Mouse (Mus musculus) hindbrain, embryonic 11.5 days (tissue): ENCODE results near the gene Abca2. TPM values are rescaled to one million over a fixed set of nuclear protein-coding genes. Genes with fewer than 3 reads are reported as not detected.
A peak's percentile ranks its signal among the peaks of the same experiment; 100 is the strongest.

Experiments used
- ATAC-seq: fragments of 200-750 bp; cut with Nextera tagmentation; 2 replicates; pipeline ENCODE4 v1.8.0; 2017; ENCODE audit warnings: mild to moderate bottlenecking, moderate TSS enrichment, moderate library complexity; ENCODE audit not compliant: low FRiP score
- DNase-seq: peaks from one replicate; pipeline ENCODE4 v3.0.0-alpha.2; 2015; ENCODE audit warnings: low spot score
- H3K27ac ChIP-seq: fragments of 300-500 bp; sonication (generic); 2 replicates; pipeline ENCODE4 v1.5.1; 2014; ENCODE audit warnings: mild to moderate bottlenecking, low read depth, low read length
- H3K27me3 ChIP-seq: fragments of 300-500 bp; sonication (generic); 2 replicates; pipeline ENCODE4 v1.6.1; 2014; ENCODE audit warnings: mild to moderate bottlenecking, low read length, moderate library complexity, mixed read lengths; ENCODE audit not compliant: control insufficient read depth, insufficient read depth
- H3K36me3 ChIP-seq: fragments of 300-500 bp; sonication (generic); 2 replicates; pipeline ENCODE4 v1.6.1; 2014; ENCODE audit warnings: mild to moderate bottlenecking, low read length, moderate library complexity, mixed read lengths; ENCODE audit not compliant: control insufficient read depth, insufficient read depth
- H3K4me1 ChIP-seq: fragments of 300-500 bp; sonication (generic); replicated peaks from 2 replicates; pipeline ENCODE4 v1.6.1; 2014; ENCODE audit warnings: low read length, mixed read lengths; ENCODE audit not compliant: control insufficient read depth, insufficient read depth
- H3K4me2 ChIP-seq: fragments of 300-500 bp; sonication (generic); replicated peaks from 2 replicates; pipeline ENCODE4 v1.6.1; 2014; ENCODE audit warnings: mild to moderate bottlenecking, low read depth, low read length
- H3K4me3 ChIP-seq: fragments of 300-500 bp; sonication (generic); 2 replicates; pipeline ENCODE4 v1.5.1; 2014; ENCODE audit warnings: low read depth, low read length
- H3K9ac ChIP-seq: fragments of 300-500 bp; sonication (generic); 2 replicates; pipeline ENCODE4 v1.6.1; 2014; ENCODE audit warnings: low read depth, low read length
- H3K9me3 ChIP-seq: fragments of 300-500 bp; sonication (generic); 2 replicates; pipeline ENCODE4 v1.6.1; 2016; ENCODE audit warnings: low read length; ENCODE audit not compliant: control insufficient read depth
- WGBS: fragments of 180-500 bp; shearing (Covaris S2); extraction: QIAGEN DNeasy Blood & Tissue Kit; methylation state at CpG from one replicate; pipeline ENCODE4 v1.1.7; 2014; 5-methylcytosine and 5-hydroxymethylcytosine counted together
- polyA plus RNA-seq: library from polyadenylated mRNA; unstranded; fragments of >200 nt; fragmentation: Nextera tagmentation; extraction: Ambion mirVana; gene quantifications from 2 replicates; pipeline ENCODE4 v1.2.1, GENCODE M21; 2014

Abca2 gene
- polyA plus RNA-seq, 1 experiment from 2014 or later: 3.7 TPM

GRCm38 (mm10) chr2:25479551-25480311, 51.2 kb downstream of the Abca2 start:
- Histone ChIP-seq H3K4me2 (no peak overlapping the region), H3K4me1 (no peaks in the 10 kb centered on the region), H3K27ac (no peak overlapping the region), H3K9ac (no peak overlapping the region), H3K36me3 (no peaks in the 10 kb centered on the region), H3K9me3 (no peaks in the 10 kb centered on the region), H3K4me3 (no peak overlapping the region), H3K27me3 (no peaks in the 10 kb centered on the region)
- DNase-seq (no peak), ATAC-seq (no peak)
- 77% methylated on average over 10 of the region's 10 CpGs for WGBS

- no peaks in the 10 kb centered on the region for H3K4me1 ChIP-seq
- no peaks in the 10 kb centered on the region for H3K36me3 ChIP-seq
- 100% methylated on average over 1 of the region's 1 CpGs for WGBS
- no peak overlapping the region for H3K9ac ChIP-seq
- H3K27me3 ChIP-seq: no peaks in the 10 kb centered on the region
- no peak overlapping the region for H3K4me2 ChIP-seq
- ATAC-seq: no peak
- H3K27ac ChIP-seq: no peak overlapping the region
- DNase-seq: no peak
- H3K9me3 ChIP-seq: no peaks in the 10 kb centered on the region
- H3K4me3 ChIP-seq: no peak overlapping the region
Observed at GRCm38 (mm10) chr2:25480541-25480940, 52.0 kb downstream of the Abca2 start.

GRCm38 (mm10) chr2:25482969-25483368, 54.5 kb downstream of the Abca2 start:
- H3K9me3 ChIP-seq: no peaks in the 10 kb centered on the region
- no peaks in the 10 kb centered on the region for H3K36me3 ChIP-seq
- H3K4me3 ChIP-seq: no peak overlapping the region
- no peaks in the 10 kb centered on the region for H3K4me1 ChIP-seq
- H3K9ac ChIP-seq: no peak overlapping the region
- no peak for ATAC-seq
- WGBS: 25% methylated on average over 7 of the region's 7 CpGs
- no peaks in the 10 kb centered on the region for H3K27me3 ChIP-seq
- no peak overlapping the region for H3K27ac ChIP-seq
- no peak overlapping the region for H3K4me2 ChIP-seq
- peak; percentile 47 for DNase-seq

- Histone ChIP-seq H3K36me3 (no peaks in the 10 kb centered on the region), H3K9me3 (no peaks in the 10 kb centered on the region), H3K4me1 (no peaks in the 10 kb centered on the region), H3K27ac (no peak overlapping the region), H3K9ac (no peak overlapping the region), H3K4me3 (no peak overlapping the region), H3K27me3 (no peaks in the 10 kb centered on the region), H3K4me2 (no peak overlapping the region)
- DNase-seq (no peak), ATAC-seq (no peak)
- WGBS: 78% methylated on average over 11 of the region's 11 CpGs
Observed at GRCm38 (mm10) chr2:25484901-25485647, 56.6 kb downstream of the Abca2 start.

- H3K27ac ChIP-seq: no peak overlapping the region
- no peaks in the 10 kb centered on the region for H3K36me3 ChIP-seq
- H3K4me1 ChIP-seq: no peaks in the 10 kb centered on the region
- H3K27me3 ChIP-seq: no peaks in the 10 kb centered on the region
- ATAC-seq (no peak), DNase-seq (no peak)
- no peaks in the 10 kb centered on the region for H3K9me3 ChIP-seq
- no peak overlapping the region for H3K9ac ChIP-seq
- no peak overlapping the region for H3K4me3 ChIP-seq
- 77% methylated on average over 6 of the region's 6 CpGs for WGBS
- H3K4me2 ChIP-seq: no peak overlapping the region
Observed at GRCm38 (mm10) chr2:25487965-25488670, 59.6 kb downstream of the Abca2 start.

- no peaks in the 10 kb centered on the region for H3K9me3 ChIP-seq
- H3K4me1 ChIP-seq: no peaks in the 10 kb centered on the region
- H3K9ac ChIP-seq: no peak overlapping the region
- no peak overlapping the region for H3K4me2 ChIP-seq
- no peak overlapping the region for H3K4me3 ChIP-seq
- no peaks in the 10 kb centered on the region for H3K36me3 ChIP-seq
- DNase-seq: no peak
- H3K27ac ChIP-seq: no peak overlapping the region
- no peak for ATAC-seq
- WGBS: 81% methylated on average over 7 of the region's 7 CpGs
- no peaks in the 10 kb centered on the region for H3K27me3 ChIP-seq
Observed at GRCm38 (mm10) chr2:25488671-25489068, 60.2 kb downstream of the Abca2 start.

- DNase-seq: no peak
- Histone ChIP-seq H3K4me1 (no peaks in the 10 kb centered on the region), H3K4me3 (no peak overlapping the region), H3K9ac (no peak overlapping the region), H3K27me3 (no peaks in the 10 kb centered on the region), H3K36me3 (no peaks in the 10 kb centered on the region), H3K27ac (no peak overlapping the region), H3K9me3 (no peaks in the 10 kb centered on the region), H3K4me2 (no peak overlapping the region)
- no peak for ATAC-seq
- WGBS: 82% methylated on average over 5 of the region's 5 CpGs
Observed at GRCm38 (mm10) chr2:25492988-25493387, 64.5 kb downstream of the Abca2 start.

- no peak within 1 kb of the TSS for H3K4me2 ChIP-seq
- no peak within 1 kb of the TSS for H3K9ac ChIP-seq
- H3K4me3 ChIP-seq: no peak within 1 kb of the TSS
- no peaks in the 10 kb centered on the region for H3K36me3 ChIP-seq
- ATAC-seq (no peak), DNase-seq (no peak)
- WGBS: 93% methylated on average over 5 of the region's 5 CpGs
- H3K27ac ChIP-seq: no peak within 1 kb of the TSS
- H3K27me3 ChIP-seq: no peaks in the 10 kb centered on the region
- H3K9me3 ChIP-seq: no peaks in the 10 kb centered on the region
- H3K4me1 ChIP-seq: no peaks in the 10 kb centered on the region
Observed at GRCm38 (mm10) chr2:25493476-25493961, 65.0 kb downstream of the Abca2 start, which contains the start of gene Lcn12. Gene Lcn12 (minus strand): TSS chr2:25493911.
